Mouse (Mus musculus) midbrain, embryonic 12.5 days (tissue): Measurements from ENCODE around the gene Ovol2. TPM values are rescaled to one million over a fixed set of nuclear protein-coding genes. Genes with fewer than 3 reads are reported as not detected.
"Not testable (repeated sequence)": the region's sequence is repeated elsewhere in the genome, so short reads cannot be mapped to it uniquely, and the experiment has no call there.

ENCODE experiments used
- ATAC-seq: fragments of 200-750 bp; cut with Nextera tagmentation; 2 replicates; pipeline ENCODE4 v1.8.0; 2017; ENCODE audit warnings: low read depth, moderate TSS enrichment, moderate library complexity; ENCODE audit not compliant: low FRiP score
- H3K27ac ChIP-seq: fragments of 300-500 bp; sonication (generic); replicated peaks from 2 replicates; pipeline ENCODE4 v1.5.1; 2016; ENCODE audit warnings: mild to moderate bottlenecking
- H3K27me3 ChIP-seq: fragments of 300-500 bp; sonication (generic); 2 replicates; pipeline ENCODE4 v1.6.1; 2016; ENCODE audit warnings: mild to moderate bottlenecking
- H3K36me3 ChIP-seq: fragments of 300-500 bp; sonication (generic); 2 replicates; pipeline ENCODE4 v1.6.1; 2016
- H3K4me1 ChIP-seq: fragments of 300-500 bp; sonication (generic); 2 replicates; pipeline ENCODE4 v1.6.1; 2016
- H3K4me2 ChIP-seq: fragments of 300-500 bp; sonication (generic); replicated peaks from 2 replicates; pipeline ENCODE4 v1.6.1; 2016; ENCODE audit warnings: mild to moderate bottlenecking, moderate library complexity
- H3K4me3 ChIP-seq: fragments of 300-500 bp; sonication (generic); 2 replicates; pipeline ENCODE4 v1.5.1; 2016; ENCODE audit warnings: mild to moderate bottlenecking
- H3K9ac ChIP-seq: fragments of 300-500 bp; sonication (generic); replicated peaks from 2 replicates; pipeline ENCODE4 v1.6.1; 2016; ENCODE audit warnings: mild to moderate bottlenecking, moderate library complexity
- H3K9me3 ChIP-seq: fragments of 300-500 bp; sonication (generic); 2 replicates; pipeline ENCODE4 v1.6.1; 2016; ENCODE audit warnings: mild to moderate bottlenecking
- WGBS: fragments of 180-500 bp; shearing (Covaris S2); methylation state at CpG from one replicate; pipeline ENCODE4 v1.1.7; 2016; 5-methylcytosine and 5-hydroxymethylcytosine counted together
- polyA plus RNA-seq: library from polyadenylated mRNA; unstranded; fragments of >200 nt; fragmentation: Nextera tagmentation; extraction: Ambion mirVana; gene quantifications from 2 replicates; pipeline ENCODE4 v1.2.1, GENCODE M21; 2016

Gene Ovol2
- polyA plus RNA-seq, 1 experiment from 2014 or later = not detected

- H3K4me2 ChIP-seq, ATAC-seq, H3K4me1 ChIP-seq, H3K27ac ChIP-seq, H3K9ac ChIP-seq, H3K4me3 ChIP-seq, H3K36me3 ChIP-seq, H3K9me3 ChIP-seq: not testable (repeated sequence)
- peaks cover 24% of the 10 kb centered on the region for H3K27me3 ChIP-seq
- 74% methylated on average over 6 of the region's 6 CpGs for WGBS
Observed at GRCm38 (mm10) chr2:144338149-144338548, 6.2 kb upstream of the Ovol2 start.

GRCm38 (mm10) chr2:144337701-144338100 is 5.8 kb upstream of the Ovol2 start:
- peaks cover 28% of the 10 kb centered on the region for H3K27me3 ChIP-seq
- 94% methylated on average over 6 of the region's 8 CpGs for WGBS
- no peaks in the 10 kb centered on the region for H3K36me3 ChIP-seq
- H3K4me1 ChIP-seq = 0 out of 2 replicates have a peak, but pooled peaks cover under 1% of the 10 kb centered on the region
- no peak overlapping the region for H3K9ac ChIP-seq
- ATAC-seq = no peak
- no peak overlapping the region for H3K4me3 ChIP-seq
- H3K4me2 ChIP-seq = no peak overlapping the region
- H3K27ac ChIP-seq = no peak overlapping the region
- H3K9me3 ChIP-seq = no peaks in the 10 kb centered on the region

- WGBS = 73% methylated on average over 3 of the region's 3 CpGs
- Histone ChIP-seq H3K27me3 (peaks cover 33% of the 10 kb centered on the region), H3K4me2 (no peak overlapping the region), H3K4me1 (0 out of 2 replicates have a peak, but pooled peaks cover 3% of the 10 kb centered on the region), H3K4me3 (no peak overlapping the region), H3K27ac (no peak overlapping the region), H3K9me3 (no peaks in the 10 kb centered on the region), H3K9ac (no peak overlapping the region), H3K36me3 (no peaks in the 10 kb centered on the region)
- ATAC-seq = no peak
Observed at GRCm38 (mm10) chr2:144337230-144337629, 5.3 kb upstream of the Ovol2 start.

- Histone ChIP-seq H3K4me3 (peak overlapping the region; percentile 49), H3K9ac (0 out of 2 replicates have a peak overlapping the region, but pooled peaks have one; percentile 20), H3K27me3 (peaks cover 73% of the 10 kb centered on the region), H3K4me2 (peak overlapping the region; percentile 76), H3K27ac (no peak overlapping the region), H3K4me1 (peaks cover 27% of the 10 kb centered on the region), H3K9me3 (no peaks in the 10 kb centered on the region), H3K36me3 (no peaks in the 10 kb centered on the region)
- 6% methylated on average over 28 of the region's 28 CpGs for WGBS
- ATAC-seq = no peak
Observed at GRCm38 (mm10) chr2:144333138-144333842, 1.3 kb upstream of the Ovol2 start.

- ATAC-seq = no peak
Observed at GRCm38 (mm10) chr2:144332486-144332885, 540 bp upstream of the Ovol2 start.

GRCm38 (mm10) chr2:144330960-144331371 is 980 bp downstream of the Ovol2 start:
- WGBS = under 1% methylated on average over 46 of the region's 50 CpGs
- Histone ChIP-seq H3K4me1 (peaks cover 27% of the 10 kb centered on the region), H3K9me3 (no peaks in the 10 kb centered on the region), H3K4me2 (peak overlapping the region; percentile 76), H3K9ac (peak overlapping the region; percentile 35; the same call in 1 of the 2 replicates), H3K27ac (no peak overlapping the region), H3K4me3 (peak overlapping the region; percentile 49), H3K27me3 (peaks cover 87% of the 10 kb centered on the region), H3K36me3 (no peaks in the 10 kb centered on the region)
- ATAC-seq = peak; percentile 27; the same call in 1 of the 2 replicates

More at GRCm38 (mm10) chr2:144332486-144332885, 540 bp upstream of the Ovol2 start:
- Histone ChIP-seq H3K9me3 (no peaks in the 10 kb centered on the region), H3K36me3 (no peaks in the 10 kb centered on the region), H3K9ac (no peak overlapping the region), H3K27me3 (peaks cover 79% of the 10 kb centered on the region), H3K4me3 (peak overlapping the region; percentile 49; the same call in 1 of the 2 replicates), H3K4me2 (peak overlapping the region; percentile 76), H3K4me1 (peaks cover 27% of the 10 kb centered on the region), H3K27ac (no peak overlapping the region)
- 7% methylated on average over 9 of the region's 9 CpGs for WGBS

- peaks cover 84% of the 10 kb centered on the region for H3K27me3 ChIP-seq
- H3K4me3 ChIP-seq = peak overlapping the region; percentile 49
- H3K4me2 ChIP-seq = peak overlapping the region; percentile 76
- WGBS = under 1% methylated on average over 31 of the region's 41 CpGs
- H3K9ac ChIP-seq = peak overlapping the region; percentile 35; the same call in 1 of the 2 replicates
- ATAC-seq = 0 out of 2 replicates have a peak, but pooled peaks have one; percentile 20
- peaks cover 27% of the 10 kb centered on the region for H3K4me1 ChIP-seq
- no peak overlapping the region for H3K27ac ChIP-seq
- no peaks in the 10 kb centered on the region for H3K9me3 ChIP-seq
- no peaks in the 10 kb centered on the region for H3K36me3 ChIP-seq
Observed at GRCm38 (mm10) chr2:144330352-144330959, 1.5 kb downstream of the Ovol2 start.

GRCm38 (mm10) chr2:144329937-144330336 is 2.0 kb downstream of the Ovol2 start:
- peak overlapping the region; percentile 49 for H3K4me3 ChIP-seq
- no peaks in the 10 kb centered on the region for H3K9me3 ChIP-seq
- ATAC-seq = 0 out of 2 replicates have a peak, but pooled peaks have one; percentile 32
- H3K4me2 ChIP-seq = peak overlapping the region; percentile 9; the same call in 1 of the 2 replicates
- peaks cover 79% of the 10 kb centered on the region for H3K27me3 ChIP-seq
- H3K4me1 ChIP-seq = peaks cover 27% of the 10 kb centered on the region
- WGBS = under 1% methylated on average over 10 of the region's 10 CpGs
- H3K27ac ChIP-seq = no peak overlapping the region
- no peak overlapping the region for H3K9ac ChIP-seq
- H3K36me3 ChIP-seq = no peaks in the 10 kb centered on the region

GRCm38 (mm10) chr2:144329451-144329850 is 2.5 kb downstream of the Ovol2 start:
- Histone ChIP-seq H3K36me3 (no peaks in the 10 kb centered on the region), H3K4me2 (peak overlapping the region; percentile 9; the same call in 1 of the 2 replicates), H3K27me3 (peaks cover 74% of the 10 kb centered on the region), H3K9me3 (no peaks in the 10 kb centered on the region), H3K9ac (no peak overlapping the region), H3K4me1 (peaks cover 27% of the 10 kb centered on the region), H3K4me3 (peak overlapping the region; percentile 12; the same call in 1 of the 2 replicates), H3K27ac (no peak overlapping the region)
- WGBS = 9% methylated on average over 10 of the region's 10 CpGs
- no peak for ATAC-seq

- peaks cover 24% of the 10 kb centered on the region for H3K27me3 ChIP-seq
- H3K27ac ChIP-seq = no peak overlapping the region
- ATAC-seq = no peak
- no peak overlapping the region for H3K9ac ChIP-seq
- H3K9me3 ChIP-seq = no peaks in the 10 kb centered on the region
- no peaks in the 10 kb centered on the region for H3K36me3 ChIP-seq
- H3K4me3 ChIP-seq = no peak overlapping the region
- no peaks in the 10 kb centered on the region for H3K4me1 ChIP-seq
- no peak overlapping the region for H3K4me2 ChIP-seq
- 79% methylated on average over 3 of the region's 3 CpGs for WGBS
Observed at GRCm38 (mm10) chr2:144324218-144324617, 7.7 kb downstream of the Ovol2 start.

GRCm38 (mm10) chr2:144311372-144311771 is 20.6 kb downstream of the Ovol2 start:
- H3K27me3 ChIP-seq = no peaks in the 10 kb centered on the region
- H3K4me1 ChIP-seq = peaks cover 5% of the 10 kb centered on the region; the same call in 1 of the 2 replicates
- H3K4me2 ChIP-seq = no peak overlapping the region
- no peak overlapping the region for H3K27ac ChIP-seq
- 91% methylated on average over 2 of the region's 2 CpGs for WGBS
- H3K4me3 ChIP-seq = no peak overlapping the region
- H3K9ac ChIP-seq = no peak overlapping the region
- H3K36me3 ChIP-seq = no peaks in the 10 kb centered on the region
- ATAC-seq = no peak
- H3K9me3 ChIP-seq = no peaks in the 10 kb centered on the region

GRCm38 (mm10) chr2:144310273-144310672 is 21.7 kb downstream of the Ovol2 start:
- Histone ChIP-seq H3K27ac (no peak overlapping the region), H3K27me3 (no peaks in the 10 kb centered on the region), H3K9ac (no peak overlapping the region), H3K36me3 (no peaks in the 10 kb centered on the region), H3K4me1 (peaks cover 5% of the 10 kb centered on the region; the same call in 1 of the 2 replicates), H3K9me3 (no peaks in the 10 kb centered on the region), H3K4me2 (no peak overlapping the region), H3K4me3 (no peak overlapping the region)
- 21% methylated on average over 5 of the region's 5 CpGs for WGBS
- peak; percentile 52 for ATAC-seq
